Mouse (Mus musculus): ENCODE results near the gene Tex12. TPM values are rescaled to one million over a fixed set of nuclear protein-coding genes. Genes with fewer than 3 reads are reported as not detected.
A peak's percentile ranks its signal among the peaks of the same experiment; 100 is the strongest.

Tex12 gene
- polyA plus RNA-seq (2015; fragmentation: Nextera tagmentation; extraction: Ambion mirVana), result not detected in 2 replicates

GRCm38 (mm10) chr9:50561145-50561917, at the start of gene Tex12:
Tex12 (minus strand) TSS chr9:50561325.
- H3K27ac ChIP-seq, result no peak within 1 kb of the TSS
- H3K4me2 ChIP-seq, result no peak within 1 kb of the TSS
- 82% methylated on average over 38 of the region's 38 CpGs for WGBS (ENCODE audit: insufficient replicate concordance)
- DNase-seq, result no peak
- no peak within 1 kb of the TSS for H3K9ac ChIP-seq
- ATAC-seq (ENCODE audit: low read depth), result no peak
- H3K9me3 ChIP-seq (replicated peaks), result no peaks in the 10 kb centered on the region
- H3K27me3 ChIP-seq, result no peaks in the 10 kb centered on the region
- no peaks in the 10 kb centered on the region for H3K4me1 ChIP-seq (replicated peaks)
- H3K36me3 ChIP-seq, result no peaks in the 10 kb centered on the region
- no peak within 1 kb of the TSS for H3K4me3 ChIP-seq (replicated peaks)

- Histone ChIP-seq H3K4me3 (replicated peaks) (peak overlapping the region; percentile 87), H3K4me2 (peak overlapping the region; percentile 84), H3K27ac (peak overlapping the region; percentile 86), H3K27me3 (no peaks in the 10 kb centered on the region), H3K36me3 (peaks cover 53% of the 10 kb centered on the region), H3K9me3 (replicated peaks) (no peaks in the 10 kb centered on the region), H3K9ac (peak overlapping the region; percentile 90), H3K4me1 (replicated peaks) (peaks cover 45% of the 10 kb centered on the region)
- DNase-seq (no peak), ATAC-seq (ENCODE audit: low read depth) (peak; percentile 0; the same call in 1 of the 2 replicates)
- under 1% methylated on average over 6 of the region's 6 CpGs for WGBS (ENCODE audit: insufficient replicate concordance)
Observed at GRCm38 (mm10) chr9:50604338-50604737, 43.2 kb upstream of the Tex12 start.

- peak overlapping the region; percentile 90 for H3K9ac ChIP-seq
- H3K4me2 ChIP-seq, result peak overlapping the region; percentile 84
- H3K27ac ChIP-seq, result peak overlapping the region; percentile 86
- no peaks in the 10 kb centered on the region for H3K9me3 ChIP-seq (replicated peaks)
- no peaks in the 10 kb centered on the region for H3K27me3 ChIP-seq
- ATAC-seq (ENCODE audit: low read depth), result peak; percentile 76
- H3K4me1 ChIP-seq (replicated peaks), result peaks cover 45% of the 10 kb centered on the region
- WGBS (ENCODE audit: insufficient replicate concordance), result under 1% methylated on average over 24 of the region's 24 CpGs
- H3K36me3 ChIP-seq, result peaks cover 54% of the 10 kb centered on the region
- peak overlapping the region; percentile 87 for H3K4me3 ChIP-seq (replicated peaks)
- no peak for DNase-seq
Observed at GRCm38 (mm10) chr9:50603998-50604324, 42.8 kb upstream of the Tex12 start.

GRCm38 (mm10) chr9:50603189-50603997, 42.3 kb upstream of the Tex12 start, which contains the start of the genes Sdhd and Timm8b:
Sdhd (minus strand) TSS chr9:50603812.
Timm8b (plus strand) TSS chr9:50603910.
- peak within 1 kb of the TSS; percentile 87 for H3K4me3 ChIP-seq (replicated peaks)
- peak; percentile 91 for DNase-seq
- no peaks in the 10 kb centered on the region for H3K9me3 ChIP-seq (replicated peaks)
- no peaks in the 10 kb centered on the region for H3K27me3 ChIP-seq
- peak within 1 kb of the TSS; percentile 86 for H3K27ac ChIP-seq
- H3K4me1 ChIP-seq (replicated peaks), result peaks cover 45% of the 10 kb centered on the region
- H3K4me2 ChIP-seq, result peak within 1 kb of the TSS; percentile 84
- H3K9ac ChIP-seq, result peak within 1 kb of the TSS; percentile 90
- ATAC-seq (ENCODE audit: low read depth), result peak; percentile 93
- H3K36me3 ChIP-seq, result peaks cover 55% of the 10 kb centered on the region
- under 1% methylated on average over 48 of the region's 48 CpGs for WGBS (ENCODE audit: insufficient replicate concordance)

DNA sequence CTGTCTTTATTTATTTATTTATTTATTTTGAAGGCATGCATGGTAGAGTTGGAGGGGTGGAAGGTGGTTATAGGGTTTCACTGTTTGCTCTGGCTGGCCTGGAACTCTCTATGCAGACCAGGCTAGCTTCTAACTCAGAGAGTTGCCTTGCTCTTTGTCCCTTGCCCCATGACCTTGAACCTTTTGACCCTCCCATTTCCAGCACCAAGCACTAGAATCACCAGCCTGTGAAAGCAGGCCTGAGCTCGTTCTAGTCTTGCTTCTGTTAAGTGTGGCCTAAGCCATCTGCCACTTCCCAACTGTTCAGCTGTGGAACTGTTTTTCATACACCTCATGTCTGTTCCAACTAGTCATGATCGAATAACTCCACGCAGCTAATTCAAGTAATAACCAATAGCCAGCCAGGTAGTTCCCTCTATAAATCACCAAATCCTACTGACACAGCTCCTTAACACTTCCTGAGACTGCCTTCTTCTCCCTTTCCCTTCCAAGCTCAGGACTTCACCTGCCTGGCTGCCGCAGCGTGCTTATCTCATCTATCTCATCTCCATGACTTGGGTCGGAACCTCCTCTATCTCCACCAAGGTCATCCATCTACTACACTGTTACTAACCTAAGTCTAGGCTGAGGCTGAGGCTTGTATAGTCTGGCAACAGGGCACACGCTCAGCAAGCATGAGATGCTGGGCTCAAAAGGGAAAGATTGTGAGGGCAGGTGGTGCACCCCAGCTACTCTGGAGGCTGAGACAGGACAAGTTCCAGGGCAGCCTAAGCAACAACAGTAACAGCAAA, 41.1 kb upstream of the Tex12 start:
- WGBS (ENCODE audit: insufficient replicate concordance), result 34% methylated on average over 7 of the region's 7 CpGs
- ATAC-seq (ENCODE audit: low read depth), result no peak
- DNase-seq, result no peak
- Histone ChIP-seq H3K27ac (peak overlapping the region; percentile 76), H3K9ac (peak overlapping the region; percentile 90), H3K4me1 (replicated peaks) (peaks cover 45% of the 10 kb centered on the region), H3K27me3 (no peaks in the 10 kb centered on the region), H3K4me2 (peak overlapping the region; percentile 84), H3K4me3 (replicated peaks) (peak overlapping the region; percentile 87), H3K9me3 (replicated peaks) (no peaks in the 10 kb centered on the region), H3K36me3 (peaks cover 55% of the 10 kb centered on the region)

DNA sequence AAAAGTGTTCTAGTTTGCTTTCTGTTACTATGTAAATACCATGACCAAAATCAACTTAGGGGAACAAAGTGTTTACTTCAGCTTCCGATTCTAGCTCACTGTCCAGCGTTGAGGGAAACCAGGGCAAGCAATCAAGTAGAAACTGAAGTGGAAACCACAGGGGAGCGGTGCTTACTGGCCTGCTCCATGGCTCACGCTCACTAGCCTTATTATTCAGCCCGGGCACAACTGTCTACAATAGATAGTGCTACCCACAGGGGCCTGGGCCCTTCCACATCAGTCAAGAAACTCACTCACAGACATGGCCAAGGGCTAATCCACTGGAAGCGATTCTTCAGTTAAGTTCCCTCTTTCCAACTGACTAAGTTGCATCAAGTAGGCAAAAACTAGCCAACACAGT, 40.4 kb upstream of the Tex12 start:
- WGBS (ENCODE audit: insufficient replicate concordance), result 15% methylated on average over 6 of the region's 6 CpGs
- ATAC-seq (ENCODE audit: low read depth) (peak; percentile 66), DNase-seq (peak; percentile 20)
- H3K9ac ChIP-seq, result peak overlapping the region; percentile 90
- H3K27me3 ChIP-seq, result no peaks in the 10 kb centered on the region
- peaks cover 56% of the 10 kb centered on the region for H3K36me3 ChIP-seq
- peaks cover 45% of the 10 kb centered on the region for H3K4me1 ChIP-seq (replicated peaks)
- peak overlapping the region; percentile 84 for H3K4me2 ChIP-seq
- H3K27ac ChIP-seq, result peak overlapping the region; percentile 76
- no peaks in the 10 kb centered on the region for H3K9me3 ChIP-seq (replicated peaks)
- peak overlapping the region; percentile 87 for H3K4me3 ChIP-seq (replicated peaks)

- peaks cover 58% of the 10 kb centered on the region for H3K36me3 ChIP-seq
Observed at GRCm38 (mm10) chr9:50596973-50597372, 35.8 kb upstream of the Tex12 start.

DNA sequence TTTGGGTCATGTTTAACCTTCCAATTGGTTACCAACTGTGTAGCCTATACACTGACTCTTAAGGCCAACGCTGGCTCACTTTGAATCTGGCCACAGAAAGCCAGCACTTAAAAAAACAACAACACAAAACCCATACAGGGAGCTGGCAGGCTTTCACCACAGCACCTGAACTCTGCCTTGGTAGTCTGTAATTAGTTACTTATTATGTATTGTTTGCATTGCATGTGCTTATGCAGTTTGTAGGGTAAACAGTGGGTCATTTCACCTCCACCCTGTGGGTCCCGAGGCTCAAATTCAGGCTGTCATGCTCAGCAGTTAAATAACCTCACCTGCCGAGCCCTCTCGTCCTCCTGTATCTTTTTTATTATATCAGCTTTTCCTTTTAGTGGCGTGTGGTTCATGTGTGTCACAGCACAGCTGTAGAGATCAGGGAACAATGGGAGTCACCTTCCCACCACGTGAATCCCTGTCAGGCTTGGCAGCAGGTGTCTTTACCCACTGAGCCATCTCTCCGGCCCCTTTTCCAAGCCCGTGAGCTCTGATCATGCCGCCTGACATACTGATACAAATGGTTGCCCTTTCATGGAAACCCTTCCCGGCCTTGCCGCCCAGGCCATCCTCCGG, 33.8 kb upstream of the Tex12 start:
- Histone ChIP-seq H3K9ac (no peak overlapping the region), H3K4me2 (no peak overlapping the region), H3K27me3 (no peaks in the 10 kb centered on the region), H3K36me3 (peaks cover 49% of the 10 kb centered on the region), H3K27ac (peak overlapping the region; percentile 74), H3K4me3 (replicated peaks) (no peak overlapping the region), H3K9me3 (replicated peaks) (no peaks in the 10 kb centered on the region), H3K4me1 (replicated peaks) (peaks cover 6% of the 10 kb centered on the region; the same call in 1 of the 2 replicates)
- no peak for DNase-seq
- WGBS (ENCODE audit: insufficient replicate concordance), result 65% methylated on average over 12 of the region's 12 CpGs
- ATAC-seq (ENCODE audit: low read depth), result peak; percentile 62

More at GRCm38 (mm10) chr9:50596973-50597372, 35.8 kb upstream of the Tex12 start:
- Histone ChIP-seq H3K27me3 (no peaks in the 10 kb centered on the region), H3K4me2 (no peak overlapping the region), H3K4me1 (replicated peaks) (peaks cover 20% of the 10 kb centered on the region), H3K9ac (no peak overlapping the region), H3K4me3 (replicated peaks) (no peak overlapping the region), H3K9me3 (replicated peaks) (no peaks in the 10 kb centered on the region), H3K27ac (no peak overlapping the region)
- WGBS (ENCODE audit: insufficient replicate concordance), result 89% methylated on average over 8 of the region's 8 CpGs
- DNase-seq, result no peak
- no peak for ATAC-seq (ENCODE audit: low read depth)

DNA sequence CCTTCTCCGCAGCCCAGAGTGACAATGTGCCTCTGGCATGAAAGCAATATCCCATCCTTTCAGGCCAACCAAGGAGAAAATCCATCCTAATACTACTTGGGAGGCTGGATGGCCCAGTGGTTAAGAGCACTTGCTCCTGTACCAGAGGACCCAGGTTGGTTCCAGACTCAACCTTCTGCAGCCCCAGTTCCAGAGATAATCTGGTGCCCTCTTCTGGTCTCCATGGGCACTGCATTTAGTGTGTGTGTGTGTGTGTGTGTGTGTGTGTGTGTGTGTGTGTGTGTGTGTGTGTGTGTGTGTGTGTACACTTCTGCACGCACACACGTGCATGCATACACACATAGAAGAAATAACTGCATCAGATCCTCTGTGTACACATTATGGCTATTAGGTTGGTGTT, 32.4 kb upstream of the Tex12 start:
- peak; percentile 25 for DNase-seq
- Histone ChIP-seq H3K9me3 (replicated peaks) (no peaks in the 10 kb centered on the region), H3K4me3 (replicated peaks) (no peak overlapping the region), H3K9ac (no peak overlapping the region), H3K27ac (no peak overlapping the region), H3K36me3 (peaks cover 38% of the 10 kb centered on the region), H3K4me2 (no peak overlapping the region), H3K4me1 (replicated peaks) (peaks cover 6% of the 10 kb centered on the region; the same call in 1 of the 2 replicates), H3K27me3 (no peaks in the 10 kb centered on the region)
- ATAC-seq (ENCODE audit: low read depth), result no peak
- 60% methylated on average over 3 of the region's 3 CpGs for WGBS (ENCODE audit: insufficient replicate concordance)

DNA sequence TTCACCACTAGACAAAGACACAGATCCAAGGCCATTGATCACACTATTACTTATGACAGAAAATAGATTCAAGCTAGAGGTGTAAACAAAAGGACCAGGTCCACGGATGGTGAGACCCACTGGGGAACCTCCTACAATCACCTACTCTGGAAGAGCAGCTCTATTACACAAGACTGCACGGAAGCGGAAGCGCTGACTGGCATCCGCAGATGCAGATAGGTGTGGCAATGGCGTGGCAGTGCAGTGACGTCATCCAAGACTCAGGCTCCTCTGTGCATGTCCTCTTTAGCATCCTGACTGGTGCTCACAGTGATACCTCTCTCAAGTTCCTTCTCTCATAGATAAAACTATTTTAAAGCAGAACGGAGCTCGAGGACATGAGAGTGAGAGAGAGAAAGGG, 31.8 kb upstream of the Tex12 start:
- Histone ChIP-seq H3K4me1 (replicated peaks) (peaks cover 6% of the 10 kb centered on the region; the same call in 1 of the 2 replicates), H3K9me3 (replicated peaks) (no peaks in the 10 kb centered on the region), H3K27ac (no peak overlapping the region), H3K36me3 (peaks cover 32% of the 10 kb centered on the region), H3K4me3 (replicated peaks) (no peak overlapping the region), H3K27me3 (no peaks in the 10 kb centered on the region), H3K4me2 (no peak overlapping the region), H3K9ac (no peak overlapping the region)
- ATAC-seq (ENCODE audit: low read depth) (no peak), DNase-seq (no peak)
- WGBS (ENCODE audit: insufficient replicate concordance), result 80% methylated on average over 9 of the region's 9 CpGs
